Mouse (Mus musculus) heart, embryonic 10.5 days (tissue): ENCODE data around the gene Smco2. TPM values are rescaled to one million over a fixed set of nuclear protein-coding genes. Genes with fewer than 3 reads are reported as not detected.
A peak's percentile ranks its signal among the peaks of the same experiment; 100 is the strongest.
"Not testable (repeated sequence)": the region's sequence is repeated elsewhere in the genome, so short reads cannot be mapped to it uniquely, and the experiment has no call there.

ENCODE experiments used
- DNase-seq: peaks from one replicate; pipeline ENCODE4 v3.0.0-alpha.2; 2017; ENCODE audit warnings: low spot score
- H3K27ac ChIP-seq: fragments of 300-500 bp; sonication (generic); 2 replicates; pipeline ENCODE4 v1.5.1; 2016; ENCODE audit warnings: mild to moderate bottlenecking
- H3K27me3 ChIP-seq: fragments of 300-500 bp; sonication (generic); 2 replicates; pipeline ENCODE4 v1.6.1; 2016; ENCODE audit warnings: mild to moderate bottlenecking; ENCODE audit not compliant: poor library complexity, insufficient read depth, severe bottlenecking
- H3K36me3 ChIP-seq: fragments of 300-500 bp; sonication (generic); 2 replicates; pipeline ENCODE4 v1.6.1; 2016; ENCODE audit warnings: mild to moderate bottlenecking, moderate library complexity
- H3K4me1 ChIP-seq: fragments of 300-500 bp; sonication (generic); 2 replicates; pipeline ENCODE4 v1.6.1; 2016; ENCODE audit warnings: mild to moderate bottlenecking
- H3K4me3 ChIP-seq: fragments of 300-500 bp; sonication (generic); 2 replicates; pipeline ENCODE4 v1.5.1; 2016; ENCODE audit warnings: mild to moderate bottlenecking, moderate library complexity
- H3K9me3 ChIP-seq: fragments of 300-500 bp; sonication (generic); 2 replicates; pipeline ENCODE4 v1.6.1; 2016; ENCODE audit warnings: mild to moderate bottlenecking, moderate library complexity
- WGBS: fragments of 180-500 bp; shearing (Covaris S2); methylation state at CpG from one replicate; pipeline ENCODE4 v1.1.7; 2016; 5-methylcytosine and 5-hydroxymethylcytosine counted together
- polyA plus RNA-seq: library from polyadenylated mRNA; unstranded; fragments of >200 nt; fragmentation: Nextera tagmentation; extraction: Ambion mirVana; gene quantifications from 2 replicates; pipeline ENCODE4 v1.2.1, GENCODE M21; 2016

The Smco2 gene
- polyA plus RNA-seq, 1 experiment from 2014 or later = not detected

GRCm38 (mm10) chr6:146838366-146838765 lies 11.5 kb upstream of the Smco2 start:
- Histone ChIP-seq H3K27ac (no peak overlapping the region), H3K4me1 (peaks cover 30% of the 10 kb centered on the region), H3K4me3 (no peak overlapping the region), H3K36me3 (no peaks in the 10 kb centered on the region), H3K9me3 (no peaks in the 10 kb centered on the region), H3K27me3 (no peaks in the 10 kb centered on the region)
- 92% methylated on average over 5 of the region's 5 CpGs for WGBS
- no peak for DNase-seq

GRCm38 (mm10) chr6:146838863-146839262 lies 11.0 kb upstream of the Smco2 start:
- DNase-seq = no peak
- H3K27ac ChIP-seq = no peak overlapping the region
- no peaks in the 10 kb centered on the region for H3K27me3 ChIP-seq
- WGBS = 83% methylated on average over 4 of the region's 4 CpGs
- no peaks in the 10 kb centered on the region for H3K9me3 ChIP-seq
- H3K4me3 ChIP-seq = no peak overlapping the region
- H3K4me1 ChIP-seq = peaks cover 34% of the 10 kb centered on the region
- no peaks in the 10 kb centered on the region for H3K36me3 ChIP-seq

- Histone ChIP-seq H3K27me3 (no peaks in the 10 kb centered on the region), H3K27ac (0 out of 2 replicates have a peak overlapping the region, but pooled peaks have one; percentile 2), H3K4me3 (no peak overlapping the region), H3K4me1 (peaks cover 40% of the 10 kb centered on the region), H3K9me3 (no peaks in the 10 kb centered on the region), H3K36me3 (no peaks in the 10 kb centered on the region)
- no peak for DNase-seq
- 36% methylated on average over 6 of the region's 6 CpGs for WGBS
Measured at GRCm38 (mm10) chr6:146844867-146845266, 5.0 kb upstream of the Smco2 start.

- Histone ChIP-seq H3K36me3 (no peaks in the 10 kb centered on the region), H3K27ac (0 out of 2 replicates have a peak overlapping the region, but pooled peaks have one; percentile 2), H3K27me3 (no peaks in the 10 kb centered on the region), H3K4me1 (peaks cover 44% of the 10 kb centered on the region), H3K9me3 (no peaks in the 10 kb centered on the region), H3K4me3 (no peak overlapping the region)
- WGBS = 75% methylated on average over 5 of the region's 5 CpGs
- no peak for DNase-seq
Measured at GRCm38 (mm10) chr6:146845347-146845746, 4.6 kb upstream of the Smco2 start.

- DNase-seq = no peak
- Histone ChIP-seq H3K27me3 (no peaks in the 10 kb centered on the region), H3K27ac (peak overlapping the region; percentile 47; the same call in 1 of the 2 replicates), H3K4me3 (no peak overlapping the region), H3K4me1 (peaks cover 49% of the 10 kb centered on the region), H3K9me3 (no peaks in the 10 kb centered on the region), H3K36me3 (no peaks in the 10 kb centered on the region)
- WGBS = 63% methylated on average over 15 of the region's 15 CpGs
Measured at GRCm38 (mm10) chr6:146845961-146846750, 3.7 kb upstream of the Smco2 start.

GRCm38 (mm10) chr6:146847402-146847801 lies 2.5 kb upstream of the Smco2 start:
- no peak for DNase-seq
- H3K9me3 ChIP-seq = no peaks in the 10 kb centered on the region
- H3K36me3 ChIP-seq = no peaks in the 10 kb centered on the region
- H3K4me1 ChIP-seq = peaks cover 51% of the 10 kb centered on the region
- no peak overlapping the region for H3K4me3 ChIP-seq
- no peak overlapping the region for H3K27ac ChIP-seq
- 76% methylated on average over 3 of the region's 3 CpGs for WGBS
- H3K27me3 ChIP-seq = no peaks in the 10 kb centered on the region

- Histone ChIP-seq H3K36me3 (no peaks in the 10 kb centered on the region), H3K9me3 (no peaks in the 10 kb centered on the region), H3K27ac (no peak overlapping the region), H3K4me3 (no peak overlapping the region), H3K27me3 (no peaks in the 10 kb centered on the region), H3K4me1 (peaks cover 54% of the 10 kb centered on the region)
- no peak for DNase-seq
- WGBS = 83% methylated on average over 3 of the region's 3 CpGs
Measured at GRCm38 (mm10) chr6:146848281-146848680, 1.6 kb upstream of the Smco2 start.

GRCm38 (mm10) chr6:146851916-146852315 lies 2.0 kb downstream of the Smco2 start:
- WGBS = 83% methylated on average over 3 of the region's 3 CpGs
- Histone ChIP-seq H3K36me3 (no peaks in the 10 kb centered on the region), H3K27ac (no peak overlapping the region), H3K4me3 (no peak overlapping the region), H3K4me1 (peaks cover 24% of the 10 kb centered on the region; the same call in 1 of the 2 replicates), H3K9me3 (no peaks in the 10 kb centered on the region), H3K27me3 (no peaks in the 10 kb centered on the region)
- DNase-seq = no peak

- H3K9me3 ChIP-seq = no peaks in the 10 kb centered on the region
- H3K4me3 ChIP-seq = no peak overlapping the region
- H3K27me3 ChIP-seq = no peaks in the 10 kb centered on the region
- WGBS = 66% methylated on average over 4 of the region's 4 CpGs
- DNase-seq = no peak
- H3K27ac ChIP-seq = no peak overlapping the region
- peaks cover 24% of the 10 kb centered on the region; the same call in 1 of the 2 replicates for H3K4me1 ChIP-seq
- no peaks in the 10 kb centered on the region for H3K36me3 ChIP-seq
Measured at GRCm38 (mm10) chr6:146852739-146853138, 2.8 kb downstream of the Smco2 start.

- no peak for DNase-seq
- Histone ChIP-seq H3K4me1 (peaks cover 20% of the 10 kb centered on the region; the same call in 1 of the 2 replicates), H3K27ac (no peak overlapping the region), H3K4me3 (no peak overlapping the region), H3K27me3 (no peaks in the 10 kb centered on the region), H3K36me3 (no peaks in the 10 kb centered on the region), H3K9me3 (no peaks in the 10 kb centered on the region)
- WGBS = 94% methylated on average over 9 of the region's 9 CpGs
Measured at GRCm38 (mm10) chr6:146855185-146855584, 5.3 kb downstream of the Smco2 start.

- peaks cover 8% of the 10 kb centered on the region; the same call in 1 of the 2 replicates for H3K4me1 ChIP-seq
- no peak overlapping the region for H3K27ac ChIP-seq
- 84% methylated on average over 2 of the region's 2 CpGs for WGBS
- no peaks in the 10 kb centered on the region for H3K36me3 ChIP-seq
- H3K27me3 ChIP-seq = no peaks in the 10 kb centered on the region
- H3K4me3 ChIP-seq = no peak overlapping the region
- DNase-seq = no peak
- no peaks in the 10 kb centered on the region for H3K9me3 ChIP-seq
Measured at GRCm38 (mm10) chr6:146857386-146857785, 7.5 kb downstream of the Smco2 start.

- Histone ChIP-seq H3K4me3 (no peak overlapping the region), H3K9me3 (no peaks in the 10 kb centered on the region), H3K36me3 (no peaks in the 10 kb centered on the region), H3K27ac (no peak overlapping the region), H3K4me1 (no peaks in the 10 kb centered on the region), H3K27me3 (no peaks in the 10 kb centered on the region)
- WGBS = 82% methylated on average over 2 of the region's 2 CpGs
- DNase-seq = no peak
Measured at GRCm38 (mm10) chr6:146863154-146863553, 13.2 kb downstream of the Smco2 start.

- not testable (repeated sequence) for H3K27me3 ChIP-seq, DNase-seq, H3K9me3 ChIP-seq, H3K4me1 ChIP-seq, H3K4me3 ChIP-seq, H3K36me3 ChIP-seq, H3K27ac ChIP-seq
- WGBS = 93% methylated on average over 5 of the region's 5 CpGs
Measured at GRCm38 (mm10) chr6:146864370-146864769, 14.5 kb downstream of the Smco2 start.
